Mouse (Mus musculus): ENCODE measurements around the gene Ifnlr1. TPM values are rescaled to one million over a fixed set of nuclear protein-coding genes. Genes with fewer than 3 reads are reported as not detected.
"Not testable (repeated sequence)": the region's sequence is repeated elsewhere in the genome, so short reads cannot be mapped to it uniquely, and the experiment has no call there.

The Ifnlr1 gene
- 6.5 and 8.0 TPM in 2 replicates for polyA plus RNA-seq (2012; rRNA removed)

DNA sequence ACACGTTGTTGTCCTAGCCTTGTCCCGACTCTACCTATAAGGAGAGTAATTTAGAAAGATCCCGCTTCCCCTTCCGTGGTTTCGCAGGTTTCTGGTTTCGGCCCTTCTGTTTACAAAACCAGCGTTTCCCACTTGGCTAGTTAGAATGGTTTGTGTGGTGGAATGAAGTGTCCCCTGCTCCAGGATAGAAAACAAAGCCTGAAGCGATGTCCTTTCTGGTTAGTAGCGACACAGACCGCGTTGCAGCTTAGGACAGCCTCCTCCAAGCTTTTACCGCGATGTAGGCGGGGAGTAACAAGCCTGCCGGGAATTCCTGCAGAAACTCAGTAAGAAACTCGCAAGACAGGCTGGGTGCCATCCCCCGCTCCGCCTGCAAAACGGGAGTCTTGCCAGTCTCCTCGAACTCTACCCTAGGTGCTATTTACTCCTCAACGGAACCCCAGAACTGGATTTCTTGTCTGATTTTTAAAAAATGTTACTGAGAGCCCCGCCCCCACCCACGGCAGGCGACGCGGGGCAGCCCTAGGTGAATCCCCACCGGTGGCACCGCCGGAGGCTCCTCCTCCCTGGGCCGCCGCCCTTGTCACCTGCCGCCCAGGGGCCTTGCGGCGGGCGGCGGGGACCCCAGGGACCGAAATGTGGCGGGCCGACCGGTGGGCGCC is at the start of gene Ifnlr1:
Gene Ifnlr1, plus strand, starts transcription at position 382 of the 662 bp plus-strand sequence.
- DNase-seq (ENCODE audit: low spot score), result peak; percentile 59

DNA sequence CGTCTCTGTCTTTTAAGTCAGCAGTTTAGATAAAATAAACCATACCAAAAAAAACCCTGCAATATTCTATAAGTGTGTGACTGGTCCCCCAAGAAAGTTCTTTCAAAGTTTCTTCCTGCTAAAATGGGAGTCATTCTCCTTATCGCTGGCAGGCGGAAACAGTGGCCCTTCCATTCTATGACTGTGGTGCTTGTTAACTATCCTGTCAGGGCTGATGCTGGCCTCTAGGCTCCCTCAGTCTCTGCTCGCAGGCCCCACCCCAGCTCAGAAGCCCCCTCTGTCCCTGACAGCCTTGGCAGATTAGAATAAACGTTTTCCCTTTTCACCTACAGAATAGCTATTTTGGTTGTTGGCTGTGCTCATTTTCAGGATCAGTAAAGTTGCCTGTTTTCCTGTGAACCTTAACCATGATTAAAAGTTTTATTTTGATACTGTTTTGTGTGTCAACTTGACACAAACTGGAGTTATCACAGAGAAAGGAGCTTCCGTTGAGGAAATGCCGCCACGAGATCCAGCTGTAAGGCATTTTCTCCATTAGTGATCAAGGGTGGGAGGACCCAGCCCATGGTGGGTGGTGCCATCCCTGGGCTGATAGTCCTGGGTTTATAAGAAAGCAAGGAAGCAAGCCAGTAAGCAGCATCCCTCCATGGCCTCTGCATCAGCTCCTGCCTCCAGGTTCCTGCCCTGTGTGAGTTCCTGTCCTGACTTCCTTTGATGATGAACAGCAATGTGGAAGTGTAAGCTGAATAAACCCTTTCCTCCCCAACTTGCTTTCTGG is 44.6 kb upstream of the Ifnlr1 start:
- DNase-seq (ENCODE audit: low spot score), result not testable (repeated sequence)

DNA sequence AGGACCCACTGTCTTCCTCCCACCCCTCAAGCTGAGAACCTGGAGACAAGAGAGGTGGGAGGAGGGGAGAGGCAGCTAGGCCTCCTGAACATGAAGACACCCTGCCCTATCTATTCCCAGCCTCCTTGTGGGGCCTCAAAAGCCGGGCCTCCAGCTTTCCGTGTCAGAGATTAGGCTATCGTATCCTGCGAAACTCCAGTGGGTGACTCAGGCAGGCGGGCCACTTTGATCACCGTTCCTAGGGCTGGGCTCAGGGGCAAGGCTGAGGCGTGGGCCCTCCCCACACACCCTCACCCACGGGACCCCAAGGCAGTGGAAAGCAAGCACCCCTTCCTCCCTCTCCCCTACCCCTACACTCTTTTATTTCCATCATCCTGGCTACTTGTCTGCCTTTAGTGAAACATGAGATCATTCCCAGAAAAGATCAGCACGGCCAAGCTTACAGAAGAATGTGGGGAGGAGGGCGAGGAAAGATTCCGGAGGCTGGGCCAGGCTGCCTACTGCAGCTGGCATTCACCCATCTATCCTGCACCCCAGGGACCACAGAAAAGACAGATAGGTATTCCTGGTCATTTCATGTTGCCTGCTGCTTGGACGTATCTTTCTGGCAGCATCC is 41.0 kb upstream of the Ifnlr1 start:
- DNase-seq (ENCODE audit: low spot score), result no peak

DNA sequence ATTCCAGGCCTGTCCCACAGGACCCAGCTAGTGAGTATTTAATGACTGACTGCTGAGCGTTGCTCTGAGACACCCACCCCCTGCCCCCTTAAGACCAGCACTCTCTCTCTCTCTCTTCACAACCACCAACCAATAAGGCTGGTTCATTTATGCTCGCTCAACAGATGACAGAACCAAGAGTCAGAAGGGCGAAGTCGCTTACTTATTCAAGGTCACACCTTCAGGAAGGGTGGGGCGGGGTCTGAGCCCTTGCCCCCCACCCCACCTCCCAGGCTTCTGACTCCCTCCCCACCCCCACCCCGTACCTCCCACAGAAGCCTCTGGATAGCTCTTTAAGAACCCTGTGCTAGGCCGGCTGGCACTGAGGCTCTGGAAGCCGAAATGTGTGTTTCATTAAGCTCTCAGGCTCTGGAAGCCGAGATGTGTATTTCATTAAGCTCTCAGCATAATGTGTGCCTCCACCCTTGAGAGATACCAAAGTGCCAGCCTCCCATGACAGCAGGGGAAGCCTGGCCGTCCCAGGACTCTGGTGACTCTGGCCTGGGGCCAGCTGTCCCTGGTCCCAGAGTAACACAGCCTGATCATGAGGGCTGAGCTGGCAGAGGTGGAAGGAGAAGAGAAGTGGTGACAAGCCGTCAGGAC is 33.0 kb upstream of the Ifnlr1 start:
- DNase-seq (ENCODE audit: low spot score), result no peak

DNA sequence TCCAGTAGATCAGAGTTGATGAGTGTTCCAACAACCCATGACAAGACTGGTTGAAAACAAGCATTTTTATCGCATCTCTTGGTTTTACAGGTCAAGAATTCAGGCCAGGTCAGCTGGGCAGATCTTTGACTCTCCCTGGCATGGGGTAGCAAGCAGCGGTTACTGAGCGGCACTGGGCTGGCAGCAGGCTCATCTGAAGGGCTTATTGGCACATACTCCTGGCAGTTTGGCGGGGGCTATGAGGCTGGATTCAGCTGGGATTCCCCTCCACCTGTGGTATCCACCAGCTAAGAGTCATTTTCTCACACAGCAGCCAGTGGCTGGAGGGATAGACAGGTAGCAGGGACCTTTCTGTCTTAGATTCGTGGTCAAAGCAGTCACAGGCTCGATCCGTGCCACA is 32.1 kb upstream of the Ifnlr1 start:
- DNase-seq (ENCODE audit: low spot score), result no peak

DNA sequence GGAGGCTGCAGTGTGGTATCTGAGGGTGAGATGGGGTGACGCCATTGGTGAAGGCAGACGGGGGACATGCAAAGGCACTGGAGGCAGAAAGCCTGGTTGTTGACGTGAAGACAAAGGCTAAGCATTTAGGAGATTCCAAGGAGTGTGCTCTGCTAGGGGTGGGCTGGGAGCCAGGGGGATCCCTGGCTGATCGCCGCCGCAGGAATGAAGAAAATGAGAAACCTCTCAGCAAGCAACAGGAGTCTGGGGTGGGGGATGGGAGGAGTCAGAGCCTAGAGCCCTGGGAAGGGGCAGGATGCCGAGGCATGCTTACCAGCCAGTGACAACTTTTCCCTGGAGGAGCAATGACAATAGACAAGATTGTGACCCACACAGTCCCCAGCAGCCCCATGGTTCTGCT is 30.6 kb upstream of the Ifnlr1 start:
- no peak for DNase-seq (ENCODE audit: low spot score)

DNA sequence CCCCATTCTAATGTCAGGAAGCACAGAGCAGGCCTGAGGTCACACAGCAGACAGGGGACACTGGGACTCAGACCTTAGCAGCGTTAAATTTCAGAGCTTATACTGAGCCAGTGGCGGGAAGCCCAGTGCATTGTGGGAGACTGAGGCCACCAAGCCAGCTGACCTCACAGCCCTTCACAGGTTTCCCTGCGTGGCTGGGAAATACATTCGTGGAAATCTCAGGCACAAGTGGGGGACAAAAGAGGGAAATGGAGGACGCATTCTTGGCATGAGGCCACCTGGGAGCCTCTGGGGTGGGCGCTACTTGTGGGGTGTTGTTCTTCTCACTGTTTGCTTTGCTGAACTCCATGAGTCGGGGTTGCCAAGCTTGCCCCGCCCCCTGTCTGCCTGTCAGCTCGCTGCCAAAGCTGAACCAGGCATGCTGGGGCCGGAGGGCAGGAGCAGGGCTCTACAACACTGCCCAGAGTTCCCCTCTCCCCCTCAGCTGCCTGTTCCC is 29.9 kb upstream of the Ifnlr1 start:
- no peak for DNase-seq (ENCODE audit: low spot score)

DNA sequence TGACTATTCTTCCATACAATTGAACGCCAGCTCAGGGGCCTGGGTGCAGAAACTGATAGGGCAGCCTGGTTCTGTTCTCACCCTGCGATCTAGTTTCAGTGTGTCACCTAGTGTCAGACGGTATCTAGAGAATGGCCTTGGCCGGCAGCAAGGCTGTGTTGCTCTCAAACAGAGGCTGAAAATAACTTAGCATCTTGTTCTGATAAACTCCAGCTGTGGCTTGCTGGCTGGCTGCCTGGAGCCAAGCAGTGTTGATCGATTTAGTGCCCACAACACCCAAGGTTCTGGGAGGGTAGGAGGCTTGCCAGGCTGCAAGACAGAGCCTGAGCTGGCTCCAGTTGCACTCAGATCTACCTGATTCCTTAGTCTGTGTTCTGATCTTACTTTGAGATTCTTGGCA is 27.6 kb upstream of the Ifnlr1 start:
- DNase-seq (ENCODE audit: low spot score), result no peak

DNA sequence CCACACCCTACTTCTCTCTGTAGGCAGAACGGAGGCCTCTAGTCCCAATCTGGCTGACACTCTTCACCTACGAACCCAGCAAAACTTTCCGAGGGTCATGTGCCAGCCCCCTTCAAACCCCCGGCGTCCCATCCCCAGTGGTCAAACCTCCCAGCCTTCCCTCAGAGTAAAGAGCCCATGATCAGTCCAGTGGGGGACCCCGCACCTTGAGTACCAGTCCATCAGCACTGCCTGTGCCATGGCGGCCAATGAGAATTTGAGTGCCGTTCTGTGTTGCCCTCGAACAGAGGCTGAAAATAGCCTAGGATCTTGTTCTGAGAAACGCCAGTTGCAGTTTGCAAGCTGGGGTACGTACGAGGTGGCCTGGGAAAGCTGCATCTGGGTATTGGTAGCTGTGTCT is 27.2 kb upstream of the Ifnlr1 start:
- DNase-seq (ENCODE audit: low spot score), result no peak

DNA sequence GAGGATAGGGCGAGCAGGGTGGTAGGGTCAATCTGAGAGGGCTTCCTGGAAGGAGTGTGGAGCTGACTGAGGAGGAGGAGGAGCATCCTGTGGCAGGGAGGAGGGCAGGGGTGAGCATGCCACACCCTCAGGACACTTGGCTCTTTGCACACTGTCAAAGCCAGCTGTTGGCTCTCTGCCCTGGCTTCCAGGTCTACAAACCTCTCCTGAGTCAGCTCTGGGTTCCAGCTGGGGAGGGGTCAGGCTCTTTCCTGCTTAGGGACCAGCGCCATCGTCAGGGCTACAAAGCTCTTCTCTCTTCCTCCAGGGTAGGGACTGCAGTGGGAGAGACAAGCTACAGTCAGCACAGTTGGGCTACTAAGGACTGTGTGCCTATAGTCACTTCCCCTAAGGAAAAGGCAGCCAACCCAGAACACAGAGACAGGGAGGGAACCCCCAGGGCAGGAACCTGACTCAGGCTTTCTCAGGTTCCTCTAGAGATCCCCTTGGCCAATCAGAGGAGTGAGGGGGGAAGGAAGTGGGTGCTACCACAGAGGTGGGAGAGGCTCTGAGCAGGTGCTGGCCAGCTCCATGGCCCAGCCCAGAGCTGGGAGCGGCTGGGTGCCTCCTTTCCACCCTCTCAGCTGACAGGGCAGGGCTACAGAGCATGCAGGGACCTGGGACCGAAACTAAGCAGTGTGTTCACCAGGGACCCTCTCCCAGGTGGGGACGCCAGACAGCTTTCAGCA is 24.8 kb upstream of the Ifnlr1 start:
- peak; percentile 37 for DNase-seq (ENCODE audit: low spot score)

DNA sequence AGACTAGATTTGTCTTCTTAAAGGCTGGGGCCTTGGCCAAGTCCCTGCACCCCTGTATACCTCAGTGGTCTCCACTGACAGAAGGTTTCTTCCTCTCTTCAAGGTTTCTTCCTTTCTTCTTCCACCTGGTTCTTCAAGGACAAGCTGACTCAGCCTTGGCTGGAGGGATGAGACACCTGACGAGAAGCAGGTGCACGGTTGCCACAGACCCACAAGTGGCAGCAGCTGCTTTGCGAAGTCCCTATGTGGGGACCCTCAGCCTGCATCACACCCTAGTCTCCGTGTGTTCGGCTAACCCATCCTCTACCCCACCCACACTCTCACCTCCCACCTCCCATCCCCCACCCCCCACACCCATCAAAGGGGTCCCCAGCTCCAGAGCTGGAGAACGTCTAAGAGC is 24.1 kb upstream of the Ifnlr1 start:
- no peak for DNase-seq (ENCODE audit: low spot score)

DNA sequence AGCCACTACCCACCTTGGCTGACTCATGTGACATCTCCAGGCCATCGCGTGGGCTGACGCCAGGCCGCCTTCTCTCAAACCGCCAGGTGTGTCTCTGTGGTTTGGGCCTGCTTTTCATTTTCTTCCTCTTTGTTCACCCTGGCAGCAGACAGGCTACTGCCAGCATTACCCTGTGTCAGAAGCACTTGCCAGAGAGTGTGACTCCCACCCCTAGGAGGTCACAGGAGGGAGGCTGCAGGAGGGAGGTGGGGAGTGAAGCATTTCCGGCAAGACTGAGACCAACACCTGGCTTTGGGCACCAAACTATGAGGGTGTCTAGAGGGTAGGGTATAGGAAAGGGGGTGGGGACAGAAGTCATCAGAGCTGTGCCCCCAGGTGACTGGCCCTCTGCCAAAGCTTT is 21.4 kb upstream of the Ifnlr1 start:
- DNase-seq (ENCODE audit: low spot score), result no peak

DNA sequence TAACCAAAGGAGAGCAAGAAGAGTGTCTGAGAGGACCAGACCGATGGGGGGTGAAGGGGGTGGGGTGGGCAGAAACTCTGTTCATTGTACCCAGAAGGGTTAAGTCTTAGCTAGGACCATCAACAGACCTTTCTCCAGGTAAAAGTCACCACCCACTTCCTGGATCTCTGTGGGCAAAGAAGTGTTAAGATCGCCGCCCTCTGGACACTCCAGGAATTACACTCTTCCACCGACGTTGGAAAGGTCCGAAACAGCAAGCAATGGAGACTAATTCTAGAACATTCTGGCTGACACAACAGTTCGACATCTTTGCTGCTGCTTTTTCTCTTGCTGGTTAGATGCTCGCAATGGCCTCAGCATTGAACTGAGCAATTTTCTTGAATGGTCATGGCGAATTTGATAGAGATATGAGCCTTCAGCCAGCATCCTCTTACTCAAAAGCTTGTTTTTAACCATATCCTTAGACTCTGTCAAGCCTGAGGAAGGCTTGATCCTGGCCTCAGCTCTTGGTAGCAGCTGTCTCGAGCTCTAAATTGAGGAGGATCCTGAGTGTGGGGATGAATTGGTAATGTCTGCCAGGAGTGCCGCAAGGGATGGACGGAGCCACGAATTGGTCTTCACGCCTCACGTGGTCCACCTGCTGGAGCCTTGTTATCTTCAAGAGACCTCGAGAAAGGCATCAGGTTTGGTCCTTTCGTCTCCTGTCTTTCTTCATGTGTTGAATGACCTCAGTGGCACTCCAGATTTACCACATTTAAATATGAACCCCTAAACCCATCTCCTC is 19.7 kb upstream of the Ifnlr1 start:
- peak; percentile 40 for DNase-seq (ENCODE audit: low spot score)

DNA sequence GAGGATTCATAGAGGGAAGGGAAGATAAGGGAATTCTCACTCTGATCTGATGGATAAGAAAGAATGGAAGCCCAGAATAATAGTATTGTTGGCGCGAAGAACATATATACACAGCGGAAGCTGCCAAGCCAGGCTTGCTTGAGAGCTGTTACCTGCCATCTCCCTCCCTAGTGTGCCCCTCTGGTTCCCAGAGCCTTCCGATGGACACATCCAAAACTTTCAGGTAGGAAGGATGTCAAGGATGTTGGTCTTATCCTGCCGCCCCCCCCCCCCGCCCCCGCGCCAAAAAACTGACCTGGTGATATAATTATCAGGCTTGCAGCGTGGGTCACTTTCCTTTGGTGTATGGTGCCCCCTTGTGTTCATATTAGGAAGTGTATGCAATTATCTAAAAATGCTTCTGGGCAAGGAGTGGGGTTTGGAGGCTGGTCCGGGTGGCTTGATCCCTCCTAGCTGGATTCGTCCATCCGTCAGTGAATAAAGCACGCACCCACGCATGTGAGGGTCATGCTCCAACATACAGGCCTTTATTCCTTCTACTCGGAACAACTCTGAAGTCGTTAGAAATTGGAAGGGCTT is 18.7 kb upstream of the Ifnlr1 start:
- no peak for DNase-seq (ENCODE audit: low spot score)

DNA sequence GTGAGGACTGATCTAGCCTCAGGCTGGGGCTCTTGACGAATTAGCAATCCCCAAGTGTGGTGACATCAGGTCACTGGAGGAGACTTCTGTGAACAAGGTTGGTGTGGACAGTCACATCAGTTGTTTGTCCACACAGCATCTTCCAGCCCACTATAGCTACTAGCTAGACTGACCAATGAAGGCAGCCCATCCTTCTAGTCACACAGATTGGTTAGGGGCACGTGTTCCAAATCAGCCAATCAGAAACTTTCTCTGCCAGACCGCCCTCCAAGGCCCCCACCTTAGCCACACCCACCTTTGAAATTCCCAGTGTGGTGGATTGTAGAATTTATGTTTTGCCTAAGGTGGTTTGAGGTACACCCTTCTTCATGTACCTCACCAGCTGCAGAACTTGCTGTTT is 12.6 kb upstream of the Ifnlr1 start:
- DNase-seq (ENCODE audit: low spot score), result no peak

DNA sequence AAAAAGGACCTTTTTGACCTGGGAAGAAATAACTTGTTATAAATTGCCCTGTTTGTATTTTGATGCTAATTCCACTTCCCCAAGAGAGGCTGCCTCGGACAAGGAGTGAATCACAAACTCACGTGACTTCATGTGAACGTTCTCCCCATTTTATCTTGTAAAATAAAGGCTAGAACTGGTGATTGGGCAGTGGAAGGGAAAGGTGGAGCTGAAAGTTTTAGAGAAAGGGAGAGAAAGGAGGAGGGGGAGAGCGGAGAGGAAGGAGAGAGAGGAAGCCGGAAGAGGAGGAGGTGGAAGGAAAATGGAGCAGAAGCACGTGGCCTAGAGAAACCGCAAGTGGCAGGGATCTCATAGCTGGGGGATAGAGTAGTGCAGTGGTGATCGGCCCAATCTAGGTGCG is 11.1 kb upstream of the Ifnlr1 start:
- DNase-seq (ENCODE audit: low spot score), result no peak

DNA sequence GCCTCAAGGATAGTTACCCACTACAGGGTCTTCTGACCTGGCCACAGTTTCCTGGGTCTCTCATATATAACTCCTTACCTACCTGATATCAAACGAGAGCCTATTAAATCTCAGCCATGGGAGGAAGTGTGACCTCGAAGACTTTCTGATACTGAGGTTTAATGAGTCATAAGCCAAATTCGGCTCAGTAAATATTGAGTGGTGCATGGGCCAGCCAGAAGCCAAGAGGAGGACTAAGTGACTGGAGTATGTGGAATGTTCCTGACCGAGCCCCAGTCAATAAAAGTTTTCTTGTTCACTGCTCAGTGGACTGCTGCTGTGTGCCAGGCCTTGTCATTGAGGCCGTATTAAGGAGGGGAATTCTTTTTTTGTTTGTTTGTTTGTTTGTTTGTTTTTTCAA is 9.6 kb upstream of the Ifnlr1 start:
- no peak for DNase-seq (ENCODE audit: low spot score)

DNA sequence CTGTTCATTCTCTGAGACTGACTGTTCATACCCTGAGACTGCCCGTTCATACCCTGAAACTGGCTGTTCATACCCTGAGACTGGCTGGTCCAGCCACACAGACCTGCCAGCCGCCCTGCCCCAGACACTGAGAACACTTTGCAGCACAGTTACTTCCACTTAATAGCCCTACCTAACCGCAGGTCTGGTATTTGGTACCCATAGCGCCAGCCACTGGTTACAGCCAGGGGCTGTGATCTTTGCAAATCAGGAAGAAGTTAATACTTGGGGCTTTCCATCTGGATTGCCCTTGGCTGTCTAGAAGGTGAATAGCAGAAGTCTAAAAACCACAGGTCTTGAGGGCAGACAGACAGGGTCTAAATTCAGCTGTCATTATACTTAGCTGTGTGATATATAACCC is 6.8 kb upstream of the Ifnlr1 start:
- no peak for DNase-seq (ENCODE audit: low spot score)

DNA sequence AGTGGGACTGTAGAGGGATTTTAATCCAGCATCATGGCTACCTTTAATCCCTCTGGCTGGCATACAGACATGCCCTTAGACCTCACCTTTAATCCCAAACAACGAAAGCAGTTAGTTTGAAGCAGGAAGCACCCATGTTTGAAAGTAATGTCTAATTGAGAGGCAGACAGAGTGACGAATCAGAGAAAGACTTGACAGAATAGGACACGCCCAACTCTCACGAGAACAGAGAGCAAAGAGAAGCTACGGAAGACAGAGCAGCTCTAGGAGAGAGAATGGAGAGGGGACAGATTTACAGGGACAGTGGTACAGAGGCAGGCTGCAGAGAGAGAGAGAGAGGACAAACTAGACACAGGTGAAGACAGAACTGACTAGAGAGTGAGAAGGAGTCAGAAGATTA is 4.3 kb upstream of the Ifnlr1 start:
- DNase-seq (ENCODE audit: low spot score), result no peak

DNA sequence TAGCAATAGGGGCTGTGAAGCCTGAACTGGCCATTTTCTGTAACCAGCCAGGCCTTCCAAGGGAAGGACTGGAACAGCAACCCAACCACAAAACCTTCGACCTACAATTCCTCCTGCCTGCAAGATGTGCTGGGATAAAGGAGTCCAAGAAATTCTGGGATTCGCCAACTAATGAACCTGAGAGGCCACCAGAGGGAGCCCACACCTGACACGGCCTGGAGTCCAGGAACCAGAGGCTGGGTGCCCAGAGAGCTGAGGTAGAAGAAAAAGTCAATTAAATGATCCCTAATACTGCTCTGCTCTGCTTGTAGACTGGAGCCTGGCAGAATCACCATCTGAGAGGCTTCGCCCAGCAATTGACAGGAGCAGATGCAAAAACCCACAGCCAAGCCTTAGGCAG is 2.5 kb upstream of the Ifnlr1 start:
- DNase-seq (ENCODE audit: low spot score), result no peak

DNA sequence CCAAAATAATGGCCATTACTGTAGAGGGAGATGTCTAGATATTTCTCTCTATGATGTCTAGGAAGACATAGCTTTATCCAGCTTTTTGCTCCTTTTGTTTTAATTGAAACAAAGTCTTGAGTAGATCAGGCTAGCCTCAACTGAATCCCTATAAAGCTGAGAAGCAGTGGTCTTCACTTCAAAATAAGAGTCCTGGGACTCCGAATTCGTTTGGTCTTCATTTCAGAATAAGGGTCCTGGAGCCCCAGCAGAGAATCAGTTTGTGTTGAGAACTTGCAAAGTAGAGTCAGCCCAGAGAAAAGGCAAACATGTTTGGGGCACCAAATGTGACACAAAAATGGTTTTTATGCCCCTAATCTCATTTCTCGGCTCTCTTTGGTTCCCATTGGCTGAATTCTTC is 1.4 kb upstream of the Ifnlr1 start:
- no peak for DNase-seq (ENCODE audit: low spot score)

All from urinary bladder, adult 2 months (tissue).